Mouse (Mus musculus) cerebellum, adult 2 months (tissue): ENCODE measurements around the gene Myo1c.

ENCODE experiments used
- CTCF ChIP-seq: fragments of 200-500 bp; IDR thresholded peaks from 2 replicates; pipeline ENCODE4 v1.5.1; 2011; ENCODE audit warnings: low read depth, mild to moderate bottlenecking, control low read depth, low read length, moderate library complexity, borderline replicate concordance; ENCODE audit not compliant: insufficient read depth
- POLR2A ChIP-seq: fragments of 200-500 bp; IDR thresholded peaks from 2 replicates; pipeline ENCODE4 v1.6.1; 2011; ENCODE audit warnings: low read length, control low read depth, borderline replicate concordance; ENCODE audit not compliant: insufficient read depth

- TF ChIP-seq CTCF: no peak
- TF ChIP-seq POLR2A: no peak
These were observed 15.5 kb upstream of the Myo1c start for GRCm38 (mm10) chr11:75634801-75635200.
